Mouse (Mus musculus): ENCODE results near the gene Efemp2. TPM values are rescaled to one million over a fixed set of nuclear protein-coding genes. Genes with fewer than 3 reads are reported as not detected.

The Efemp2 gene
- polyA plus RNA-seq, 3 experiments from 2014 or later, result 2.9 to 4.3 (median 3.8) TPM

- peak; percentile 99 for ATAC-seq
Observed at GRCm38 (mm10) chr19:5510031-5511026, 36.6 kb downstream of the Efemp2 start, which contains the start of gene Snx32. TSS of gene Snx32 (minus strand) at chr19:5510538.

GRCm38 (mm10) chr19:5511074-5511632, 37.4 kb downstream of the Efemp2 start:
- ATAC-seq, result no peak

GRCm38 (mm10) chr19:5512091-5513004, 38.6 kb downstream of the Efemp2 start:
- no peak for ATAC-seq

- ATAC-seq, result no peak
Observed at GRCm38 (mm10) chr19:5513005-5513349, 39.2 kb downstream of the Efemp2 start.

- ATAC-seq, result no peak
Observed at GRCm38 (mm10) chr19:5515840-5516777, 42.4 kb downstream of the Efemp2 start.

GRCm38 (mm10) chr19:5516906-5517505, 43.3 kb downstream of the Efemp2 start:
- ATAC-seq, result no peak

- ATAC-seq, result no peak
Observed at GRCm38 (mm10) chr19:5518721-5519120, 45.0 kb downstream of the Efemp2 start.

- ATAC-seq, result no peak
Observed at GRCm38 (mm10) chr19:5525204-5525603, 51.5 kb downstream of the Efemp2 start.

- ATAC-seq, result peak; percentile 64
Observed at GRCm38 (mm10) chr19:5529325-5530137, 55.8 kb downstream of the Efemp2 start.

GRCm38 (mm10) chr19:5530138-5530524, 56.4 kb downstream of the Efemp2 start:
- no peak for ATAC-seq

Other genes starting within 250 kb of the Efemp2 start
- 10 to 100 TPM; 11.8 to 19.8 (median 19.2) TPM for gene Pacs1, start 200.8 kb upstream of the Efemp2 start, polyA plus RNA-seq (2017; shearing (Covaris generic))
- 100 to 1,000 TPM; 316 to 410 (median 348) TPM for gene Sf3b2, start 178.5 kb upstream of the Efemp2 start, polyA plus RNA-seq (2017; shearing (Covaris generic))
- under 1 TPM in 1 of 3 experiments, not detected in 2; 0.15 TPM for gene Gal3st3, start 175.6 kb upstream of the Efemp2 start, polyA plus RNA-seq (2017; shearing (Covaris generic))
- gene Catsper1, start 138.2 kb upstream of the Efemp2 start, polyA plus RNA-seq (2017; shearing (Covaris generic)), result not detected
- gene Cst6, start 124.4 kb upstream of the Efemp2 start, polyA plus RNA-seq (2017; shearing (Covaris generic)), result 10 to 100 TPM in 1 of 3 experiments, 1 to 10 TPM in 2; 3.1 to 11.4 (median 5.6) TPM
- gene Eif1ad, start 107.2 kb upstream of the Efemp2 start, polyA plus RNA-seq (2017; shearing (Covaris generic)), result 10 to 100 TPM; 45.7 to 58.4 (median 53.4) TPM
- gene Banf1, start 106.8 kb upstream of the Efemp2 start, polyA plus RNA-seq (2017; shearing (Covaris generic)), result 100 to 1,000 TPM; 233 to 353 (median 259) TPM
- 10 to 100 TPM; 20.3 to 38.4 (median 27.8) TPM for gene Sart1, start 85.3 kb upstream of the Efemp2 start, polyA plus RNA-seq (2017; shearing (Covaris generic))
- gene Tsga10ip, start 71.4 kb upstream of the Efemp2 start, polyA plus RNA-seq (2017; shearing (Covaris generic)), result not detected
- gene Drap1, start 49.0 kb upstream of the Efemp2 start, polyA plus RNA-seq (2017; shearing (Covaris generic)), result 10 to 100 TPM; 43.1 to 54.2 (median 47.1) TPM
- 10 to 100 TPM; 14.5 to 28.0 (median 21.2) TPM for gene AI837181, start 48.8 kb upstream of the Efemp2 start, polyA plus RNA-seq (2017; shearing (Covaris generic))
- not detected for gene Fosl1, start 26.4 kb upstream of the Efemp2 start, polyA plus RNA-seq (2017; shearing (Covaris generic))
- under 1 TPM; 0.47 to 0.74 (median 0.65) TPM for gene Ccdc85b, start 16.1 kb upstream of the Efemp2 start, polyA plus RNA-seq (2017; shearing (Covaris generic))
- gene Fibp, start 13.3 kb upstream of the Efemp2 start, polyA plus RNA-seq (2017; shearing (Covaris generic)), result 100 to 1,000 TPM in 2 of 3 experiments, 10 to 100 TPM in 1; 64.2 to 112 (median 105) TPM
- gene Ctsw, start 5.4 kb upstream of the Efemp2 start, polyA plus RNA-seq (2017; shearing (Covaris generic)), result 100 to 1,000 TPM; 168 to 249 (median 216) TPM
- 10 to 100 TPM; 34.4 to 61.6 (median 36.6) TPM for gene Mus81, start 14.4 kb downstream of the Efemp2 start, polyA plus RNA-seq (2017; shearing (Covaris generic))
- gene Cfl1, start 16.5 kb downstream of the Efemp2 start, polyA plus RNA-seq (2017; shearing (Covaris generic)), result 1,000 to 10,000 TPM; 1,933 to 3,699 (median 2,060) TPM
- gene 1700020D05Rik, start 29.8 kb downstream of the Efemp2 start, polyA plus RNA-seq (2017; shearing (Covaris generic)), result under 1 TPM; 0.44 to 0.82 (median 0.70) TPM
- gene Snx32, start 36.6 kb downstream of the Efemp2 start, polyA plus RNA-seq (2017; shearing (Covaris generic)), result 10 to 100 TPM; 11.7 to 26.7 (median 20.0) TPM
- not detected for gene Ovol1, start 86.7 kb downstream of the Efemp2 start, polyA plus RNA-seq (2017; shearing (Covaris generic))
- gene Ap5b1, start 94.1 kb downstream of the Efemp2 start, polyA plus RNA-seq (2017; shearing (Covaris generic)), result 1 to 10 TPM; 5.8 to 7.4 (median 6.5) TPM
- gene Rnaseh2c, start 127.9 kb downstream of the Efemp2 start, polyA plus RNA-seq (2017; shearing (Covaris generic)), result 100 to 1,000 TPM in 1 of 3 experiments, 10 to 100 TPM in 2; 40.8 to 104 (median 97.1) TPM
- 10 to 100 TPM; 34.5 to 46.1 (median 42.4) TPM for gene Kat5, start 136.3 kb downstream of the Efemp2 start, polyA plus RNA-seq (2017; shearing (Covaris generic))
- gene Rela, start 163.5 kb downstream of the Efemp2 start, polyA plus RNA-seq (2017; shearing (Covaris generic)), result 100 to 1,000 TPM in 2 of 3 experiments, 10 to 100 TPM in 1; 95.8 to 144 (median 126) TPM
- gene Sipa1, start 189.8 kb downstream of the Efemp2 start, polyA plus RNA-seq (2017; shearing (Covaris generic)), result 10 to 100 TPM; 23.3 to 28.7 (median 25.0) TPM
- gene Map3k11, start 214.8 kb downstream of the Efemp2 start, polyA plus RNA-seq (2017; shearing (Covaris generic)), result 1 to 10 TPM; 6.6 to 8.7 (median 7.8) TPM
- 10 to 100 TPM; 14.8 to 26.0 (median 21.1) TPM for gene Pcnx3, start 215.0 kb downstream of the Efemp2 start, polyA plus RNA-seq (2017; shearing (Covaris generic))
- 1 to 10 TPM; 1.5 to 5.7 (median 2.6) TPM for gene Kcnk7, start 230.4 kb downstream of the Efemp2 start, polyA plus RNA-seq (2017; shearing (Covaris generic))

Data from inflammation-experienced regulatory T-cells, adult 6 months (primary cell).